Mouse (Mus musculus): ENCODE measurements around the gene Commd2. TPM values are rescaled to one million over a fixed set of nuclear protein-coding genes. Genes with fewer than 3 reads are reported as not detected.
A peak's percentile ranks its signal among the peaks of the same experiment; 100 is the strongest.

The Commd2 gene
- polyA plus RNA-seq, 1 experiment from 2014 or later, result 116 TPM

- Histone ChIP-seq H3K4me1 (ENCODE audit: insufficient read depth, low read depth, low read length) (no peaks in the 10 kb centered on the region), H3K9ac (replicated peaks; ENCODE audit: low read depth) (no peak overlapping the region), H3K36me3 (ENCODE audit: insufficient read depth, low read length) (no peaks in the 10 kb centered on the region), H3K4me3 (ENCODE audit: low read depth, low read length) (no peak overlapping the region), H3K27ac (ENCODE audit: low read length) (no peak overlapping the region), H3K27me3 (replicated peaks; ENCODE audit: insufficient read depth, low read length) (no peaks in the 10 kb centered on the region), H3K9me3 (ENCODE audit: low read length) (no peaks in the 10 kb centered on the region), H3K4me2 (replicated peaks; ENCODE audit: low read depth, low read length) (no peak overlapping the region)
- DNase-seq (ENCODE audit: low spot score) (no peak), ATAC-seq (no peak)
- WGBS, result 58% methylated on average over 6 of the region's 6 CpGs
- TF ChIP-seq CTCF (IDR thresholded peaks at IDR 0.05), result no peak
- no peak for TF ChIP-seq EP300 (IDR thresholded peaks at IDR 0.05)
These were observed 7.1 kb upstream of the Commd2 start for GRCm38 (mm10) chr3:57658608-57659007.

GRCm38 (mm10) chr3:57653646-57654045, 2.1 kb upstream of the Commd2 start:
- TF ChIP-seq EP300 (IDR thresholded peaks at IDR 0.05) (no peak), CTCF (IDR thresholded peaks at IDR 0.05) (no peak)
- Histone ChIP-seq H3K9me3 (ENCODE audit: low read length) (no peaks in the 10 kb centered on the region), H3K9ac (replicated peaks; ENCODE audit: low read depth) (no peak overlapping the region), H3K27me3 (replicated peaks; ENCODE audit: insufficient read depth, low read length) (no peaks in the 10 kb centered on the region), H3K4me2 (replicated peaks; ENCODE audit: low read depth, low read length) (no peak overlapping the region), H3K36me3 (ENCODE audit: insufficient read depth, low read length) (no peaks in the 10 kb centered on the region), H3K4me1 (ENCODE audit: insufficient read depth, low read depth, low read length) (no peaks in the 10 kb centered on the region), H3K27ac (ENCODE audit: low read length) (no peak overlapping the region), H3K4me3 (ENCODE audit: low read depth, low read length) (no peak overlapping the region)
- DNase-seq (ENCODE audit: low spot score) (no peak), ATAC-seq (no peak)
- WGBS, result 85% methylated on average over 3 of the region's 3 CpGs

GRCm38 (mm10) chr3:57652485-57652884, 970 bp upstream of the Commd2 start:
- no peak for TF ChIP-seq EP300 (IDR thresholded peaks at IDR 0.05)
- TF ChIP-seq CTCF (IDR thresholded peaks at IDR 0.05), result no peak
- Histone ChIP-seq H3K9ac (replicated peaks; ENCODE audit: low read depth) (no peak overlapping the region), H3K4me3 (ENCODE audit: low read depth, low read length) (no peak overlapping the region), H3K9me3 (ENCODE audit: low read length) (no peaks in the 10 kb centered on the region), H3K4me2 (replicated peaks; ENCODE audit: low read depth, low read length) (no peak overlapping the region), H3K27ac (ENCODE audit: low read length) (no peak overlapping the region), H3K36me3 (ENCODE audit: insufficient read depth, low read length) (no peaks in the 10 kb centered on the region), H3K27me3 (replicated peaks; ENCODE audit: insufficient read depth, low read length) (no peaks in the 10 kb centered on the region), H3K4me1 (ENCODE audit: insufficient read depth, low read depth, low read length) (no peaks in the 10 kb centered on the region)
- ATAC-seq (no peak), DNase-seq (ENCODE audit: low spot score) (no peak)
- 78% methylated on average over 3 of the region's 3 CpGs for WGBS

GRCm38 (mm10) chr3:57651865-57652259, 347 bp upstream of the Commd2 start:
- peak overlapping the region; percentile 86; the same call in 1 of the 2 replicates for H3K27ac ChIP-seq (ENCODE audit: low read length)
- no peak for TF ChIP-seq CTCF (IDR thresholded peaks at IDR 0.05)
- TF ChIP-seq EP300 (IDR thresholded peaks at IDR 0.05), result no peak

GRCm38 (mm10) chr3:57643191-57643590, 8.3 kb downstream of the Commd2 start:
- DNase-seq (ENCODE audit: low spot score), result no peak

More at GRCm38 (mm10) chr3:57651865-57652259, 347 bp upstream of the Commd2 start:
- ATAC-seq (0 out of 2 replicates have a peak, but pooled peaks have one; percentile 2), DNase-seq (ENCODE audit: low spot score) (no peak)
- 61% methylated on average over 3 of the region's 3 CpGs for WGBS
- Histone ChIP-seq H3K9ac (replicated peaks; ENCODE audit: low read depth) (peak overlapping the region; percentile 75), H3K27me3 (replicated peaks; ENCODE audit: insufficient read depth, low read length) (no peaks in the 10 kb centered on the region), H3K36me3 (ENCODE audit: insufficient read depth, low read length) (no peaks in the 10 kb centered on the region), H3K4me3 (ENCODE audit: low read depth, low read length) (peak overlapping the region; percentile 78), H3K9me3 (ENCODE audit: low read length) (no peaks in the 10 kb centered on the region), H3K4me2 (replicated peaks; ENCODE audit: low read depth, low read length) (peak overlapping the region; percentile 64), H3K4me1 (ENCODE audit: insufficient read depth, low read depth, low read length) (no peaks in the 10 kb centered on the region)

GRCm38 (mm10) chr3:57637596-57637995, 13.9 kb downstream of the Commd2 start:
- Histone ChIP-seq H3K4me3 (ENCODE audit: low read depth, low read length) (no peak overlapping the region), H3K9ac (replicated peaks; ENCODE audit: low read depth) (no peak overlapping the region), H3K27ac (ENCODE audit: low read length) (peak overlapping the region; percentile 75), H3K4me2 (replicated peaks; ENCODE audit: low read depth, low read length) (no peak overlapping the region), H3K9me3 (ENCODE audit: low read length) (no peaks in the 10 kb centered on the region), H3K27me3 (replicated peaks; ENCODE audit: insufficient read depth, low read length) (no peaks in the 10 kb centered on the region), H3K36me3 (ENCODE audit: insufficient read depth, low read length) (no peaks in the 10 kb centered on the region), H3K4me1 (ENCODE audit: insufficient read depth, low read depth, low read length) (no peaks in the 10 kb centered on the region; the same call in 1 of the 2 replicates)
- WGBS, result 48% methylated on average over 6 of the region's 6 CpGs
- peak; percentile 99 for TF ChIP-seq EP300 (IDR thresholded peaks at IDR 0.05)
- peak; percentile 42 for TF ChIP-seq CTCF (IDR thresholded peaks at IDR 0.05)
- ATAC-seq, result peak; percentile 99
- DNase-seq (ENCODE audit: low spot score), result peak; percentile 95

More at GRCm38 (mm10) chr3:57643191-57643590, 8.3 kb downstream of the Commd2 start:
- no peak overlapping the region for H3K27ac ChIP-seq (ENCODE audit: low read length)
- H3K27me3 ChIP-seq (replicated peaks; ENCODE audit: insufficient read depth, low read length), result no peaks in the 10 kb centered on the region
- H3K9ac ChIP-seq (replicated peaks; ENCODE audit: low read depth), result no peak overlapping the region
- TF ChIP-seq EP300 (IDR thresholded peaks at IDR 0.05) (no peak), CTCF (IDR thresholded peaks at IDR 0.05) (no peak)
- no peak for ATAC-seq
- no peak overlapping the region for H3K4me2 ChIP-seq (replicated peaks; ENCODE audit: low read depth, low read length)
- H3K9me3 ChIP-seq (ENCODE audit: low read length), result no peaks in the 10 kb centered on the region
- 0 out of 2 replicates have a peak, but pooled peaks cover 4% of the 10 kb centered on the region for H3K36me3 ChIP-seq (ENCODE audit: insufficient read depth, low read length)
- no peak overlapping the region for H3K4me3 ChIP-seq (ENCODE audit: low read depth, low read length)
- WGBS, result 90% methylated on average over 6 of the region's 6 CpGs
- no peaks in the 10 kb centered on the region; the same call in 1 of the 2 replicates for H3K4me1 ChIP-seq (ENCODE audit: insufficient read depth, low read depth, low read length)

Measured in lung, postnatal 0 days (tissue).